Comparison of ENCODE assay signal across 10 mouse cellular contexts in the genomic region with DNA sequence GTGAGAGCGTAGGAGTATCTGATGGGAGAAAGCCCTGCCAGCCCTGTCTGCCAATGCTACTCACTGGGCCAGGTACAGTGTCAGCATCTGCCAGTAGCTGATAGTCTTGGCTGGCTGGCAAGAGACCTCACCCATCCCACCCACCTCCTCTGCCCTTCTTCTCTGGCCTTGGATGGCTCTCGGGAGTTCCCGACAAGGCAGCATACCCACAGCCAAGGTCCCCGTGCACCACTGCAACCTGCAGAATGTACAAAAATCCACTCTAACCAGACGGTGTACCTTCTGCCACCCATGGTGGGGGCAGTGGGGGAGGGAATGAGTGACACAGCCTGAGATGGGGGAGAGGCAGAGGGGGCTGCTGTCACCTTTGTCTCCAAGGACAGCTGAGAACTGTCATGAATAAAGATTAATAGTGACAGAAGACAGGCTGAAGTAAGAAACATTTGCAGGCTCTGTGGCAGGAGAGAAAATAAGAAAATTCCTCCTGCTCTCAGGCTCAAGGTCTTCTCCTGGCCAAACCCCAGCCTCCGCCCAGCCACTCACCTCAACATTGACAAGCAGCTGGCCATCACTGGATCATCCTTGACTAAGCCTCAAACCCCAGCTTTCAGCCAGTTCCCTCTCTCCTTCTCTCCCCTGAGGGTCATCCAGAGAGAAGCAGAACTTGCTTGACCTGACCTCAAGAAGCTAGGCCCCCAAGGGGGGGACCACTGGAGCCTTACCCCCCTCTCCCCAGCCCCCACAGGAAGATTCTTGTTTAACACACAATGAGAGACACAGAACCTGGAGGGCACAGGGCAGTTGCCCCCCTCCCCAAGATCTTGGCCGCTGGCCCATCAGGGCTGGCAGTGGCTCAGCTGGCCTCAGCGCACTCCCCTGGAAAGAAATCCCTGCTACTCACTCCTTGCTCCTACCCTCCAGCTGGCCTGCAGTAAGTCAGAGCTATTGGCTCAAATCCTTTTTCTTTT.
DNase-seq lines count a peak whose midpoint lies in the region; ATAC-seq lines count a peak whose summit lies in the region.
"Had no signal": no experiment of that assay in that cellular context is flagged by ENCODE, and none has a peak within 500 bp of the region (broad histone marks: within the 10 kb centered on the region; RNA-seq: fewer than 3 reads in every experiment).

No protein-coding gene starts in this region.

- H3K27ac ChIP-seq in heart, embryonic 14.5 days (replicated peaks in 1 of 2; ENCODE audit: control insufficient read depth in 1 of 2, insufficient read depth in 1 of 2, low read depth in 2 of 2, low read length in 2 of 2): 0 out of 4 replicates have a peak overlapping the region, but pooled peaks of 1 of the 2 experiments have one; percentile 1

- H3K4me1 ChIP-seq in heart, embryonic 14.5 days (ENCODE audit: control insufficient read depth in 2 of 2, insufficient read depth in 2 of 2, low read length in 2 of 2): peaks cover 26 to 29% of the 10 kb centered on the region in 2 experiments

- no peaks in the 10 kb centered on the region; the same call in 1 of the 2 replicates for H3K9me3 ChIP-seq in heart, embryonic 14.5 days (ENCODE audit: control insufficient read depth, low read length)

- 43% methylated on average over 8 of the region's 8 CpGs for WGBS in heart, embryonic 14.5 days

- H3K36me3 ChIP-seq in heart, embryonic 14.5 days (ENCODE audit: control insufficient read depth, insufficient read depth, low read length): no peaks in the 10 kb centered on the region
- H3K36me3 ChIP-seq: G1E had no signal

- H3K4me2 ChIP-seq in heart, embryonic 14.5 days (ENCODE audit: low read length): no peak overlapping the region

- no peak overlapping the region for H3K4me3 ChIP-seq in heart, embryonic 14.5 days (ENCODE audit: control insufficient read depth in 1 of 2, insufficient read depth in 1 of 2, low read depth in 1 of 2, low read length in 2 of 2)
- H3K4me3 ChIP-seq: erythroblast, embryonic 14.5 days had no signal

- H3K9ac ChIP-seq in heart, embryonic 14.5 days (ENCODE audit: low read length): no peak overlapping the region

- intact Hi-C loops in left cerebral cortex, postnatal 4 days (cut with DNase I): no loop called here

- DNase-seq in left cerebral cortex, postnatal 4 days: peak; percentile 89
- no peak for DNase-seq in left cerebral cortex, adult 18-20 months (ENCODE audit: low spot score in 2 of 2)
- peak; percentile 55 for DNase-seq in cerebellum, adult 9-10 months
- peak; percentile 88 for DNase-seq in kidney, postnatal 14 days
- DNase-seq in ovary, postnatal 10 days (ENCODE audit: low spot score): peak; percentile 75
- DNase-seq in embryo, embryonic 9.5 days (ENCODE audit: extremely low spot score): no peak

- ATAC-seq in heart, embryonic 14.5 days (ENCODE audit: insufficient number of reproducible peaks, insufficient read depth, low FRiP score, low read depth): 0 out of 2 replicates have a peak, but pooled peaks have one; percentile 25
- no peak for ATAC-seq in granulocyte monocyte progenitor cell, adult 5-6 weeks (replicated peaks; ENCODE audit: poor library complexity, severe bottlenecking)

- peaks cover 3% of the 10 kb centered on the region; the same call in 1 of the 2 replicates for H3K27me3 ChIP-seq in heart, embryonic 14.5 days (ENCODE audit: control insufficient read depth, insufficient read depth, low read length)

Comparison
In these comparisons a context has a peak if more than half of its experiments do, and no peak if none do; other contexts are left out.
1. DNase-seq: peak in left cerebral cortex, postnatal 4 days (single experiment), cerebellum, adult 9-10 months (single experiment), kidney, postnatal 14 days (single experiment) and ovary, postnatal 10 days (single experiment); none in left cerebral cortex, adult 18-20 months (0 of 2) and embryo, embryonic 9.5 days (single experiment).